Mouse (Mus musculus) adrenal gland, adult (tissue): ENCODE measurements around the gene Gigyf2.
"Not testable (repeated sequence)": the region's sequence is repeated elsewhere in the genome, so short reads cannot be mapped to it uniquely, and the experiment has no call there.

Experiments
- DNase-seq, 2 experiments: peaks; one replicate each; pipeline ENCODE4 v3.0.0; 2022 to 2023; ENCODE audit warnings: low spot score in 1 of 2; ENCODE audit not compliant: inconsistent age in 2 of 2

Gene Gigyf2

GRCm38 (mm10) chr1:87447183-87448104, 120.6 kb downstream of the Gigyf2 start:
- peak; percentile 24 to 76 for DNase-seq

- DNase-seq = no peak
Measured at GRCm38 (mm10) chr1:87449432-87449831, 122.6 kb downstream of the Gigyf2 start.

GRCm38 (mm10) chr1:87456425-87456824, 129.6 kb downstream of the Gigyf2 start:
- DNase-seq = no peak

- no peak for DNase-seq
Measured at GRCm38 (mm10) chr1:87458045-87458444, 131.2 kb downstream of the Gigyf2 start.

GRCm38 (mm10) chr1:87459856-87460255, 133.1 kb downstream of the Gigyf2 start:
- DNase-seq = not testable (repeated sequence)

GRCm38 (mm10) chr1:87467469-87467868, 140.7 kb downstream of the Gigyf2 start:
- no peak for DNase-seq

- DNase-seq = no peak
Measured at GRCm38 (mm10) chr1:87468321-87468720, 141.5 kb downstream of the Gigyf2 start.

GRCm38 (mm10) chr1:87469971-87470370, 143.2 kb downstream of the Gigyf2 start, which contains the start of gene Snorc:
Snorc (plus strand) TSS chr1:87470271.
- not testable (repeated sequence) for DNase-seq

GRCm38 (mm10) chr1:87471914-87472313, 145.1 kb downstream of the Gigyf2 start:
- DNase-seq = no peak

GRCm38 (mm10) chr1:87472576-87472975, 145.8 kb downstream of the Gigyf2 start:
- no peak for DNase-seq

GRCm38 (mm10) chr1:87475076-87475895, 148.5 kb downstream of the Gigyf2 start:
- DNase-seq = no peak

GRCm38 (mm10) chr1:87482546-87482945, 155.7 kb downstream of the Gigyf2 start:
- DNase-seq = no peak

- DNase-seq = no peak
Measured at GRCm38 (mm10) chr1:87486386-87486785, 159.6 kb downstream of the Gigyf2 start.

GRCm38 (mm10) chr1:87492285-87492684, 165.5 kb downstream of the Gigyf2 start:
- no peak for DNase-seq

- no peak for DNase-seq
Measured at GRCm38 (mm10) chr1:87493542-87493941, 166.7 kb downstream of the Gigyf2 start.
